Mouse (Mus musculus) limb, embryonic 11.5 days (tissue): Measurements from ENCODE around the gene Rap1b. TPM values are rescaled to one million over a fixed set of nuclear protein-coding genes. Genes with fewer than 3 reads are reported as not detected.
"Not testable (repeated sequence)": the region's sequence is repeated elsewhere in the genome, so short reads cannot be mapped to it uniquely, and the experiment has no call there.

Experiments used
- ATAC-seq: fragments of 200-750 bp; cut with Nextera tagmentation; 2 replicates; pipeline ENCODE4 v1.8.0; 2017; ENCODE audit warnings: low read depth; ENCODE audit not compliant: insufficient number of reproducible peaks, low FRiP score, low TSS enrichment
- DNase-seq: peaks from one replicate; pipeline ENCODE4 v3.0.0-alpha.2; 2015; ENCODE audit warnings: low spot score
- H3K27ac ChIP-seq: fragments of 300-500 bp; sonication (generic); replicated peaks from 2 replicates; pipeline ENCODE4 v1.5.1; 2014; ENCODE audit warnings: low read depth, mild to moderate bottlenecking, low read length
- H3K27me3 ChIP-seq: fragments of 300-500 bp; sonication (generic); 2 replicates; pipeline ENCODE4 v1.6.1; 2014; ENCODE audit warnings: mild to moderate bottlenecking, low read length, mixed read lengths; ENCODE audit not compliant: control insufficient read depth, insufficient read depth
- H3K36me3 ChIP-seq: fragments of 300-500 bp; sonication (generic); 2 replicates; pipeline ENCODE4 v1.6.1; 2014; ENCODE audit warnings: mild to moderate bottlenecking, low read length, moderate library complexity, mixed read lengths; ENCODE audit not compliant: control insufficient read depth, insufficient read depth
- H3K4me1 ChIP-seq: fragments of 300-500 bp; sonication (generic); 2 replicates; pipeline ENCODE4 v1.6.1; 2014; ENCODE audit warnings: low read length, mixed read lengths; ENCODE audit not compliant: control insufficient read depth, insufficient read depth
- H3K4me2 ChIP-seq: fragments of 300-500 bp; sonication (generic); 2 replicates; pipeline ENCODE4 v1.6.1; 2014; ENCODE audit warnings: low read depth, mild to moderate bottlenecking, moderate library complexity; ENCODE audit not compliant: severe bottlenecking
- H3K4me3 ChIP-seq: fragments of 300-500 bp; sonication (generic); 2 replicates; pipeline ENCODE4 v1.5.1; 2014; ENCODE audit warnings: low read depth, low read length
- H3K9ac ChIP-seq: fragments of 300-500 bp; sonication (generic); 2 replicates; pipeline ENCODE4 v1.6.1; 2014; ENCODE audit warnings: mild to moderate bottlenecking, low read length
- H3K9me3 ChIP-seq: fragments of 300-500 bp; sonication (generic); 2 replicates; pipeline ENCODE4 v1.6.1; 2016; ENCODE audit warnings: low read length; ENCODE audit not compliant: control insufficient read depth
- WGBS: fragments of 180-500 bp; shearing (Covaris S2); extraction: QIAGEN DNeasy Blood & Tissue Kit; methylation state at CpG from one replicate; pipeline ENCODE4 v1.1.7; 2014; 5-methylcytosine and 5-hydroxymethylcytosine counted together
- polyA plus RNA-seq: library from polyadenylated mRNA; unstranded; fragments of >200 nt; fragmentation: Nextera tagmentation; extraction: Ambion mirVana; gene quantifications from 2 replicates; pipeline ENCODE4 v1.2.1, GENCODE M21; 2014

Gene Rap1b
- 152 and 167 TPM in 2 replicates for polyA plus RNA-seq

- DNase-seq (peak; percentile 95), ATAC-seq (peak; percentile 95)
- Histone ChIP-seq H3K27ac (peak within 1 kb of the TSS; percentile 94), H3K4me1 (peaks cover 7% of the 10 kb centered on the region), H3K36me3 (no peaks in the 10 kb centered on the region), H3K9me3 (no peaks in the 10 kb centered on the region), H3K9ac (peak within 1 kb of the TSS; percentile 90), H3K27me3 (no peaks in the 10 kb centered on the region), H3K4me2 (peak within 1 kb of the TSS; percentile 45), H3K4me3 (peak within 1 kb of the TSS; percentile 85)
- WGBS = under 1% methylated on average over 89 of the region's 112 CpGs
Observed at GRCm38 (mm10) chr10:117845597-117846259, at the start of gene Rap1b. Gene Rap1b, minus strand, starts transcription at chr10:117846035.

GRCm38 (mm10) chr10:117895186-117895585, 49.4 kb upstream of the Rap1b start:
- no peak overlapping the region for H3K9ac ChIP-seq
- no peak overlapping the region for H3K4me3 ChIP-seq
- H3K27ac ChIP-seq = no peak overlapping the region
- WGBS = 57% methylated on average over 4 of the region's 4 CpGs
- DNase-seq (no peak), ATAC-seq (no peak)
- H3K27me3 ChIP-seq = no peaks in the 10 kb centered on the region
- H3K4me2 ChIP-seq = no peak overlapping the region
- H3K36me3 ChIP-seq = no peaks in the 10 kb centered on the region
- peaks cover 5% of the 10 kb centered on the region; the same call in 1 of the 2 replicates for H3K4me1 ChIP-seq
- H3K9me3 ChIP-seq = no peaks in the 10 kb centered on the region

GRCm38 (mm10) chr10:117894114-117895035, 48.5 kb upstream of the Rap1b start:
- ATAC-seq (no peak), DNase-seq (no peak)
- H3K27ac ChIP-seq = no peak overlapping the region

GRCm38 (mm10) chr10:117893128-117893527, 47.3 kb upstream of the Rap1b start:
- H3K4me1 ChIP-seq, H3K36me3 ChIP-seq, DNase-seq, H3K27me3 ChIP-seq, H3K9ac ChIP-seq, H3K9me3 ChIP-seq, H3K4me2 ChIP-seq, H3K4me3 ChIP-seq, H3K27ac ChIP-seq, ATAC-seq: not testable (repeated sequence)
- 50% methylated on average over 12 of the region's 13 CpGs for WGBS

More at GRCm38 (mm10) chr10:117894114-117895035, 48.5 kb upstream of the Rap1b start:
- Histone ChIP-seq H3K9ac (no peak overlapping the region), H3K9me3 (no peaks in the 10 kb centered on the region), H3K36me3 (no peaks in the 10 kb centered on the region), H3K4me3 (no peak overlapping the region), H3K4me1 (peaks cover 5% of the 10 kb centered on the region; the same call in 1 of the 2 replicates), H3K27me3 (no peaks in the 10 kb centered on the region), H3K4me2 (no peak overlapping the region)
- 90% methylated on average over 17 of the region's 17 CpGs for WGBS

DNA sequence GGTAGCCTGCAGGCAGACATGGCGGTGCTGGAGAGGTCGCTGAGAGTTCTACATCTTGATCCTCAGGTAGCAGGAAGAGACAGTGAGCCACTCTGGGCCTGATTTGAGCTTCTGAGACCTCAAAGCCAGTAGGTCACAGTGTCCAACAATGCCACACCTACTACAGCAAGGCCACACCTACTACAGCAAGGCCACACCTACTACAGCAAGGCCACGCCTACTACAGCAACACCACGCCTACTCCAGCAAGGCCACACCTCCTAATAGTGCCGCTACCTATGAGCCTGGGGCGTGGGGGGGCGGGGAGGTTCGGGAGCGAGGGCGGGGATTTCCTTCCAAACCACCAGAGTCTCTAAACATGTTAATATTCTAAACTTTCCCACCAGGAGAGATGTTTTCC, 45.5 kb upstream of the Rap1b start:
- ATAC-seq (no peak), DNase-seq (no peak)
- Histone ChIP-seq H3K27ac (no peak overlapping the region), H3K4me2 (no peak overlapping the region), H3K27me3 (no peaks in the 10 kb centered on the region), H3K9ac (no peak overlapping the region), H3K4me1 (peaks cover 4% of the 10 kb centered on the region; the same call in 1 of the 2 replicates), H3K9me3 (no peaks in the 10 kb centered on the region), H3K36me3 (no peaks in the 10 kb centered on the region), H3K4me3 (no peak overlapping the region)
- WGBS = 80% methylated on average over 10 of the region's 10 CpGs

DNA sequence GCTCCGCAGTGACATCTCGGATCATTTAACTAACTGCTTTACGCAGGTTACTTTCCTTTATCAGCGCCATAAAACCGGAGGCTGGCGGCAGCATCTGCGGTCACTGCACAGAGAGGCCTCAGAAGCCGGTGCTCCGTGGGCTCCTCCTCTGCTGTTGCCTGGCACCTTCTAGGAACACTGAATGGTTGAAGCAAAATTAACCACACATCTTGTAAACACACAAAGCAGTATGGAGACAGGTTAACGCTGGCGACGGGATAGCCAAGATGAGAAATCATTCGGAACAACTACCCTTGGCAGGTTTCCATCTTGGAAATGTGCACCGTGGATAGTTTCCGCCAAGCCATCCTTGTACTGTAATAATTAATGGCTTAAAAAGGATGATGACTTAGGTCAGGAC, 43.0 kb upstream of the Rap1b start:
- WGBS = 71% methylated on average over 15 of the region's 15 CpGs

DNA sequence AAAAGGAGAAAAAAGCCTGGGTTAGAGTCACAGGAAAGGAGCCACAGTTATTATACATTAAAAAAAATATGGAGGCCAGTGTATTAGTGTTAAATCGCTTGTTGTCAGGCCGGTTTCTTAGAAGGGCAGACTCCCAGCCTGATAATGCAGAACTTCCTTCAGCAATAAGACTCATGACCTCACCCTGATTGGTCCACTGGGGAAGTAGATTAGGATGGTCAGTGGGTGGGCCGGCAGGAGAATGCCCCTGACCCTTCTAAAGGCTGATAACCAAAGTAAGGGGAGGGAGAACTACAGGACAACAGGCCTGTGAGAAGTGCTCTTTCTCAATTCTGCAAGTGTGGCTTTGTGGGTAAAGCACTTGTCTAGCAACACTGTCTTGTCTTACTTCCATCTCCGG, 39.5 kb upstream of the Rap1b start:
- Histone ChIP-seq H3K36me3 (no peaks in the 10 kb centered on the region), H3K4me1 (0 out of 2 replicates have a peak, but pooled peaks cover 2% of the 10 kb centered on the region), H3K27ac (no peak overlapping the region), H3K4me2 (no peak overlapping the region), H3K9ac (no peak overlapping the region), H3K9me3 (no peaks in the 10 kb centered on the region), H3K27me3 (no peaks in the 10 kb centered on the region), H3K4me3 (no peak overlapping the region)
- no peak for DNase-seq
- 70% methylated on average over 4 of the region's 4 CpGs for WGBS
- ATAC-seq = no peak

More for the DNA sequence above, 43.0 kb upstream of the Rap1b start:
- Histone ChIP-seq H3K27ac (no peak overlapping the region), H3K4me2 (no peak overlapping the region), H3K27me3 (no peaks in the 10 kb centered on the region), H3K9me3 (no peaks in the 10 kb centered on the region), H3K4me1 (0 out of 2 replicates have a peak, but pooled peaks cover 2% of the 10 kb centered on the region), H3K36me3 (no peaks in the 10 kb centered on the region), H3K4me3 (no peak overlapping the region), H3K9ac (no peak overlapping the region)
- DNase-seq = no peak
- no peak for ATAC-seq

DNA sequence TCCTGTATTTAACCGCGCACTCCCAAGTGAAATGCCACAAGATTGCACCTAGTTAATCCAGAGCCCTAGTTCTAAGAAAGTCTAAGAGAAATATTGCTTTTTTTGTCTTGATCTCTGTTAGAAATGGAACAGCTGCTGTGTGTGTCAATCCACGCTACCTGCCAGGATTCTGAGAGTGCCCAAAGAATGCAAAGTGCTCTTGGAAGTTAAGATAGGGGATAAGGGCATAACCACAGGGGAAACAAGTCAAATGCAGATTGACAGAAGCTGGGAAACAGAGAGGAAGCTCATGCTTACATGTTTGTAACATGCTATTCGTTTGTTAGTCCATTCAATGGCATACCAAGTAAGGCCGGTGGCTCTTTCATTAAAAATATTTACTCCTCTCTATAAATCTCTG, 38.9 kb upstream of the Rap1b start:
- Histone ChIP-seq H3K27ac (no peak overlapping the region), H3K9me3 (no peaks in the 10 kb centered on the region), H3K4me1 (0 out of 2 replicates have a peak, but pooled peaks cover 2% of the 10 kb centered on the region), H3K4me2 (no peak overlapping the region), H3K36me3 (no peaks in the 10 kb centered on the region), H3K27me3 (no peaks in the 10 kb centered on the region), H3K4me3 (no peak overlapping the region), H3K9ac (no peak overlapping the region)
- ATAC-seq (no peak), DNase-seq (no peak)
- WGBS = 93% methylated on average over 5 of the region's 5 CpGs
